Mouse (Mus musculus) heart, embryonic 12.5 days (tissue): ENCODE measurements at regions not wholly inside any gene's neighbourhood (a gene's known extent, or its start where the extent isn't known, plus 50 kb on each side); places are given as distances from the start of the nearest gene placed in this dataset.

Source experiments
- ATAC-seq: fragments of 200-750 bp; cut with Nextera tagmentation; 2 replicates; pipeline ENCODE4 v1.8.0; 2017; ENCODE audit warnings: moderate TSS enrichment, moderate library complexity; ENCODE audit not compliant: insufficient number of reproducible peaks, low FRiP score
- H3K27ac ChIP-seq: fragments of 300-500 bp; sonication (generic); 2 replicates; pipeline ENCODE4 v1.5.1; 2016; ENCODE audit warnings: mild to moderate bottlenecking, moderate library complexity; ENCODE audit not compliant: poor library complexity, severe bottlenecking
- H3K27me3 ChIP-seq: fragments of 300-500 bp; sonication (generic); replicated peaks from 2 replicates; pipeline ENCODE4 v1.6.1; 2016; ENCODE audit warnings: mild to moderate bottlenecking, moderate library complexity
- H3K36me3 ChIP-seq: fragments of 300-500 bp; sonication (generic); 2 replicates; pipeline ENCODE4 v1.6.1; 2016; ENCODE audit warnings: mild to moderate bottlenecking, moderate library complexity
- H3K4me1 ChIP-seq: fragments of 300-500 bp; sonication (generic); replicated peaks from 2 replicates; pipeline ENCODE4 v1.6.1; 2016; ENCODE audit warnings: mild to moderate bottlenecking
- H3K4me2 ChIP-seq: fragments of 300-500 bp; sonication (generic); 2 replicates; pipeline ENCODE4 v1.6.1; 2016; ENCODE audit warnings: mild to moderate bottlenecking, moderate library complexity
- H3K4me3 ChIP-seq: fragments of 300-500 bp; sonication (generic); 2 replicates; pipeline ENCODE4 v1.5.1; 2016; ENCODE audit warnings: mild to moderate bottlenecking
- H3K9ac ChIP-seq: fragments of 300-500 bp; sonication (generic); 2 replicates; pipeline ENCODE4 v1.6.1; 2016; ENCODE audit warnings: mild to moderate bottlenecking, moderate library complexity
- H3K9me3 ChIP-seq: fragments of 300-500 bp; sonication (generic); replicated peaks from 2 replicates; pipeline ENCODE4 v1.6.1; 2016; ENCODE audit warnings: mild to moderate bottlenecking, moderate library complexity
- WGBS: fragments of 180-500 bp; shearing (Covaris S2); methylation state at CpG from one replicate; pipeline ENCODE4 v1.1.7; 2016; 5-methylcytosine and 5-hydroxymethylcytosine counted together

GRCm38 (mm10) chr17:85508386-85508785 is 105.0 kb upstream of the Six3 start:
- Histone ChIP-seq H3K9ac (no peak overlapping the region), H3K27ac (no peak overlapping the region), H3K4me1 (no peaks in the 10 kb centered on the region), H3K36me3 (no peaks in the 10 kb centered on the region), H3K4me2 (no peak overlapping the region), H3K27me3 (0 out of 2 replicates have a peak, but pooled peaks cover 3% of the 10 kb centered on the region), H3K9me3 (0 out of 2 replicates have a peak, but pooled peaks cover 1% of the 10 kb centered on the region), H3K4me3 (no peak overlapping the region)
- ATAC-seq, result no peak
- 85% methylated on average over 12 of the region's 12 CpGs for WGBS

GRCm38 (mm10) chr17:85512971-85513370 is 100.4 kb upstream of the Six3 start:
- Histone ChIP-seq H3K36me3 (no peaks in the 10 kb centered on the region), H3K4me1 (no peaks in the 10 kb centered on the region), H3K9me3 (no peaks in the 10 kb centered on the region), H3K4me2 (no peak overlapping the region), H3K27me3 (no peaks in the 10 kb centered on the region; the same call in 1 of the 2 replicates), H3K9ac (no peak overlapping the region), H3K4me3 (no peak overlapping the region), H3K27ac (no peak overlapping the region)
- 85% methylated on average over 4 of the region's 4 CpGs for WGBS
- ATAC-seq, result no peak

- no peak for ATAC-seq
- 78% methylated on average over 4 of the region's 4 CpGs for WGBS
Observed at GRCm38 (mm10) chr17:85513936-85514335, 99.5 kb upstream of the Six3 start.

GRCm38 (mm10) chr17:85514396-85514795 is 99.0 kb upstream of the Six3 start:
- no peak overlapping the region for H3K9ac ChIP-seq
- H3K4me1 ChIP-seq, result no peaks in the 10 kb centered on the region
- H3K36me3 ChIP-seq, result no peaks in the 10 kb centered on the region
- H3K4me2 ChIP-seq, result no peak overlapping the region
- no peak for ATAC-seq
- H3K27me3 ChIP-seq, result no peaks in the 10 kb centered on the region; the same call in 1 of the 2 replicates
- no peaks in the 10 kb centered on the region for H3K9me3 ChIP-seq
- no peak overlapping the region for H3K4me3 ChIP-seq
- H3K27ac ChIP-seq, result no peak overlapping the region
- 44% methylated on average over 7 of the region's 7 CpGs for WGBS

More at GRCm38 (mm10) chr17:85513936-85514335, 99.5 kb upstream of the Six3 start:
- H3K9me3 ChIP-seq, result no peaks in the 10 kb centered on the region
- no peak overlapping the region for H3K4me2 ChIP-seq
- no peak overlapping the region for H3K27ac ChIP-seq
- H3K9ac ChIP-seq, result no peak overlapping the region
- H3K36me3 ChIP-seq, result no peaks in the 10 kb centered on the region
- H3K27me3 ChIP-seq, result no peaks in the 10 kb centered on the region; the same call in 1 of the 2 replicates
- no peak overlapping the region for H3K4me3 ChIP-seq
- H3K4me1 ChIP-seq, result no peaks in the 10 kb centered on the region

- no peaks in the 10 kb centered on the region for H3K9me3 ChIP-seq
- ATAC-seq, result no peak
- WGBS, result 64% methylated on average over 3 of the region's 3 CpGs
Observed at GRCm38 (mm10) chr17:85517301-85517700, 96.1 kb upstream of the Six3 start.

GRCm38 (mm10) chr17:85518513-85518912 is 94.9 kb upstream of the Six3 start:
- Histone ChIP-seq H3K27me3 (peaks cover 7% of the 10 kb centered on the region; the same call in 1 of the 2 replicates), H3K4me2 (no peak overlapping the region), H3K4me1 (no peaks in the 10 kb centered on the region; the same call in 1 of the 2 replicates), H3K9ac (no peak overlapping the region), H3K9me3 (no peaks in the 10 kb centered on the region), H3K4me3 (no peak overlapping the region), H3K27ac (no peak overlapping the region), H3K36me3 (no peaks in the 10 kb centered on the region)
- 87% methylated on average over 6 of the region's 6 CpGs for WGBS
- no peak for ATAC-seq

More at GRCm38 (mm10) chr17:85517301-85517700, 96.1 kb upstream of the Six3 start:
- Histone ChIP-seq H3K4me2 (no peak overlapping the region), H3K36me3 (no peaks in the 10 kb centered on the region), H3K27ac (no peak overlapping the region), H3K4me3 (no peak overlapping the region), H3K27me3 (peaks cover 7% of the 10 kb centered on the region; the same call in 1 of the 2 replicates), H3K9ac (no peak overlapping the region), H3K4me1 (no peaks in the 10 kb centered on the region; the same call in 1 of the 2 replicates)

- Histone ChIP-seq H3K9ac (no peak overlapping the region), H3K4me2 (no peak overlapping the region), H3K4me3 (no peak overlapping the region), H3K27ac (no peak overlapping the region), H3K4me1 (0 out of 2 replicates have a peak, but pooled peaks cover 6% of the 10 kb centered on the region), H3K9me3 (no peaks in the 10 kb centered on the region), H3K36me3 (no peaks in the 10 kb centered on the region), H3K27me3 (no peaks in the 10 kb centered on the region)
- no peak for ATAC-seq
- whole genome bisulfite sequencing, result 57% methylated on average over 7 of the region's 7 CpGs
Observed at GRCm38 (mm10) chr17:85527327-85527698, 86.1 kb upstream of the Six3 start.

GRCm38 (mm10) chr17:85528105-85529004 is 85.1 kb upstream of the Six3 start:
- Histone ChIP-seq H3K27ac (no peak overlapping the region), H3K36me3 (no peaks in the 10 kb centered on the region), H3K4me3 (no peak overlapping the region), H3K4me2 (no peak overlapping the region), H3K9me3 (no peaks in the 10 kb centered on the region), H3K4me1 (0 out of 2 replicates have a peak, but pooled peaks cover 6% of the 10 kb centered on the region), H3K9ac (no peak overlapping the region), H3K27me3 (peaks cover 1% of the 10 kb centered on the region; the same call in 1 of the 2 replicates)
- no peak for ATAC-seq
- 58% methylated on average over 20 of the region's 20 CpGs for WGBS

GRCm38 (mm10) chr17:85536311-85536710 is 77.1 kb upstream of the Six3 start:
- no peak overlapping the region for H3K9ac ChIP-seq
- no peak overlapping the region for H3K27ac ChIP-seq
- H3K36me3 ChIP-seq, result no peaks in the 10 kb centered on the region
- H3K9me3 ChIP-seq, result no peaks in the 10 kb centered on the region
- peaks cover 11% of the 10 kb centered on the region; the same call in 1 of the 2 replicates for H3K4me1 ChIP-seq
- WGBS, result 74% methylated on average over 3 of the region's 3 CpGs
- H3K27me3 ChIP-seq, result peaks cover 14% of the 10 kb centered on the region
- H3K4me2 ChIP-seq, result no peak overlapping the region
- H3K4me3 ChIP-seq, result no peak overlapping the region
- ATAC-seq, result no peak

GRCm38 (mm10) chr17:85541258-85541777 is 72.1 kb upstream of the Six3 start:
- no peaks in the 10 kb centered on the region for H3K9me3 ChIP-seq
- H3K4me2 ChIP-seq, result no peak overlapping the region
- no peaks in the 10 kb centered on the region for H3K36me3 ChIP-seq
- H3K4me3 ChIP-seq, result no peak overlapping the region
- H3K9ac ChIP-seq, result no peak overlapping the region
- H3K4me1 ChIP-seq, result no peaks in the 10 kb centered on the region
- ATAC-seq, result no peak
- H3K27me3 ChIP-seq, result peaks cover 4% of the 10 kb centered on the region
- H3K27ac ChIP-seq, result no peak overlapping the region
- WGBS, result 72% methylated on average over 2 of the region's 2 CpGs

- Histone ChIP-seq H3K9ac (no peak overlapping the region), H3K27me3 (peaks cover 11% of the 10 kb centered on the region), H3K9me3 (no peaks in the 10 kb centered on the region), H3K27ac (no peak overlapping the region), H3K36me3 (no peaks in the 10 kb centered on the region), H3K4me2 (no peak overlapping the region), H3K4me3 (no peak overlapping the region), H3K4me1 (no peaks in the 10 kb centered on the region)
- 78% methylated on average over 5 of the region's 5 CpGs for WGBS
- ATAC-seq, result no peak
Observed at GRCm38 (mm10) chr17:85548061-85548460, 65.3 kb upstream of the Six3 start.
